Mouse (Mus musculus): Measurements from ENCODE around the gene Rab11fip2. TPM values are rescaled to one million over a fixed set of nuclear protein-coding genes. Genes with fewer than 3 reads are reported as not detected.

The Rab11fip2 gene
- polyA plus RNA-seq (2017; shearing (Covaris generic)), result 3.6 TPM

DNA sequence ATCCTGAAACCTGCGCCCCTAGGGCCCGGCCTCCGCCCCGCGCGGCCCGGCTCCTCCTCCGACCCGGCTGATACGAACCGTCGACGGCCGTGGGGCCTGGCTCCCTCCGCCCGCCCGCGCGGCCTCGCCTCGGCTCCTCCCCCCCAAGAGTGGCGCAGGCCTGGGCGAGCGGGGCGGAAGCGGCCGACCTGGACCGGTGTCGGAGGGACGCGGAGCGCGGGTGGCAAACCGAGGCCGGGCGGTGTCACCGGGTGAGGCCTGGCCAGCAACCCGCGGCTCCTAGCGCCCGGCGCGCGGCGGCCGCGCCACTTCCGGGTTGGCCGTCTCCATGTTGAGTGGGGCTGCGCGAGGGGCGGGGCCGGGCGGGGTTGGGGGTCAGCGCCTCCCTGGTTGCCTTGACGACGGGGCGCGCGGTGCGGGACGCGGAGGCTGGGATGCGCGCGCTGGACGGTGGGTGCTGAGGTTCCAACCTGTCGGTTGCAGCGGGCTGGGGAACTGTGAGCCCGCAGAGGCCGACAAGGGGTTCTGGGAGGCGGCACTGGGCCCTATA, at the start of gene Rab11fip2:
TSS of gene Rab11fip2 (minus strand) at position 333 of the 550 bp plus-strand sequence.

Data from activated CD4-positive, CD25-positive, alpha-beta regulatory T cell, adult 9 weeks (primary cell).